Mouse (Mus musculus): ENCODE results near the gene Irgq.
"Not testable (repeated sequence)": the region's sequence is repeated elsewhere in the genome, so short reads cannot be mapped to it uniquely, and the experiment has no call there.

Irgq gene

DNA sequence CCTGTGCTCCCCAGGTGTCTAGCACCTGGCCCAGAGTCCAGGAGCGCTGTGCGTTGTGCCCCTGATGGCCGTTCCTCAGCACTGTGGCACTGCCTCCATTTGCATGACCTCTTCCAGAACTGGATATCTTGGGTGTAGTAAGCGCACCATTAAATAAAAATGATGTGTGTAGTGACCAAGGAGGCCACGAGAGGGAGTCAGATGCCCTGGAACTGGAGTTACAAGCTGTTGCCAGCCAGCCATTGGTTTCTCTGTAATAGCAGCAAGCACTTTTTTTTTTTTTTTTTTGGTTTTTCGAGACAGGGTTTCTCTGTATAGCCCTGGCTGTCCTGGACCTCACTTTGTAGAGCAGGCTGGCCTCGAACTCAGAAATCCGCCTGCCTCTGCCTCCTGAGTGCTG, 14.2 kb upstream of the Irgq start:
- in situ Hi-C loops (cut with MboI, MseI), result not testable (repeated sequence)

DNA sequence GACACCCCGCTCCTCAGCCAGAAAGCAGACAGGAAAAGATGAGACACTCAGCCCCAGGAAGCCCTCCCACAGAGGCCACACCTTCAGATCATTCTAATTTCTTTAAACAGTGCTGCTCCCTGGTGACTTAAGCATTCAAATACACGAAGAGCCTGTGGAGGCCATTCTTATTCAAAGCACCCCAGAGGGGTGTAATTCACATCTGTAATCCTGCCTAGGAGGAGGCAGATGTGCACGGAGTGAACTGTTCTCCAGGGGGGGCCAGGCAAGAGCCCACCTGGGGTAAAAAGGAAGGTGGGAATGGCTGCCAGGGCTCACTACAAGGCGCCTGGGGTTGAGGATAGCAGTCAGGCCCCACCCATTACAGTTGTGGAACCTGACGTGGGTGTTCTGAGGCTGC, 13.4 kb upstream of the Irgq start:
- in situ Hi-C loops (cut with MboI, MseI), result no loop called here

DNA sequence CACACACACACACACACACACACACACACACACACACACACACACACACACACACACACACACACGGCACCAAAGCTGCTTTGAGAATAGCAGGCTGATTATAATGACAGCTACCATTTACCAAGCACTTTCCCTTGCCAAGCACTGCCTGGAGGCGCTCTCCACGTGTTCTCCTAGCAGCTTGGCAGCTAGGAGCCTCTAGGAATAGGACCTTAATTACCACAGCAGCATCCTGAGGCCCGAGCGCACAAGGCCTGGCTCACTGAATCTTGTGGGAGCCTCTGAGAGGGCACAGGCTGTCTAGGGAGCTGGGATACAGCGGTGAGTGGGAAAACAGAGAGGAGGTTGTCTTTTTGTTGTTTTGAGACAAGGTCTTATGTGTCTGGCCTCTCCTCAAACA, 12.8 kb upstream of the Irgq start:
- in situ Hi-C loops (cut with MboI, MseI), result no loop called here

DNA sequence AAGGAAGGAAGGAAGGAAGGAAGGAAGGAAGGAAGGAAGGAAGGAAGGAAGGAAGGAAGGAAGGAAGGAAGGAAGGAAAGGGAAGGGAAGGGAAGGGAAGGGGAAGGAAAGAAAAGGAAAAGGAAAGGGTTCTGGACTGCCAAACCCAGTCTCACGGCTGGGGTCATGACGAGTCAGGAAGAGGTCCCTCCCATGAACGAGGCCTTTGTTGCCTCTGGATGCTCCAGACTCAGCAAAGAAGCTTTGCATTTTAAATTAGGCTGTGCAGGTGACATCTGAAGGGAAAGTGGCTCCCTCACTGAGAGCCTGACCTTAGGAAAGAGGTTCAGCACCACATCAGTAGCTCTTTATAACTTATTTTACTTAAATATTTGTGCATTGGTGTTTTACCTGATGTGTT, 11.4 kb upstream of the Irgq start:
- in situ Hi-C loops (cut with MboI, MseI), result no loop called here

DNA sequence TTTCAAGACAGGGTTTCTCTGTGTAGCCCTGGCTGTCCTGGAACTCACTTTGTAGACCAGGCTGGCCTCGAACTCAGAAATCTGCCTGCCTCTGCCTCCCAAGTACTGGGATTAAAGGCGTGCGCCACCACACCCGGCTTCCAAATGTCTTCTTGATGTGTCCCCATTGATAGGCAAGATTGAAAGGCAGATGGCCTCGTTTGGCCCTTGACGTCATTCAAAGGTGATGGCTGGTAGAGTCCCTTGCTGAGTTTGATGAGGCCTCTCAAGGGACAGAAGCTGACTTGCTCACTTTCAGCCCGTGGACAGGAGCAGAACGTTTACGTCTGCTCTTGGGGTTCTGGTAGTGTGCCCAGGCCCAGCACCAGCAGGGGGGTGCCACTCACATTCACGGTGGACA, 10.4 kb upstream of the Irgq start:
- in situ Hi-C loops (cut with MboI, MseI), result not testable (repeated sequence)

DNA sequence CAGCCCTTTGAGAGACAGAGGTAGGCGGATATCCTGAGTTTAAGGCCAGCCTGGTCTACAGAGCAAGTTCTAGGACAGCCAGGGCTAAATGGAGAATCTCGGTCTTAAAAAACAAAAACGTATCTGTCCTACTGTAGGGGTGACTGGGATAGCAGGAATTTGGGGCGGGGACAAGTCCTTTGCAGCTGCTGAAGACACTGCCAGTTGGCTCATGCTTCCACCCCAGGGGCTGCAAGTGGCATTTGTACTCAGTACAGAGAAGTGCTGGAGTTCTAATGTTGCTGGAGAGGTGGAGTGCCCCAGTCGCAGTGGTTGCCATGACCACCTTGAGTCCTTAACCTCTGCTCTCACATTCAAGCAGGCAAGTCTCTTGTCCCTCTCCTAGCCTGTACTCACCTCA, 7.7 kb upstream of the Irgq start:
- in situ Hi-C loops (cut with MboI, MseI), result no loop called here

DNA sequence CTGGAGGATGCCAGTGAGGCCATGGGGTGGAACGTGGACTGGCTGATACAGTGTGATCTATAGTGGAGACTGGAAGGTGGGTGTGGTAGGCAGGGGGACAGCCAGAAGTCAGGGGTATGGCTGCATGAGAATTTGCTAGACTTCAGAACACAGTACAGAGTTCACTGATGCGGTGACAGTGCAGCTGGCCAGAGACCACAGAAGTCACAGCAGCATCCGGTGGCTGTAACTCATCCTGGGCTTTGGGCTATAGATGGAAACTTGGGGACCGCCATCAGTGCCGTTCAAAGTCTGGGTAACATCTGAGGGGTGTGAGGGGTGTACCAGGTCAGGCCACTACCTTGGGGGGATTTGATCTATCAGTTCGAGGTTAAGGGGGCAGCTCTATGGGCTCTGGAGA, 6.8 kb upstream of the Irgq start:
- in situ Hi-C loops (cut with MboI, MseI), result no loop called here

DNA sequence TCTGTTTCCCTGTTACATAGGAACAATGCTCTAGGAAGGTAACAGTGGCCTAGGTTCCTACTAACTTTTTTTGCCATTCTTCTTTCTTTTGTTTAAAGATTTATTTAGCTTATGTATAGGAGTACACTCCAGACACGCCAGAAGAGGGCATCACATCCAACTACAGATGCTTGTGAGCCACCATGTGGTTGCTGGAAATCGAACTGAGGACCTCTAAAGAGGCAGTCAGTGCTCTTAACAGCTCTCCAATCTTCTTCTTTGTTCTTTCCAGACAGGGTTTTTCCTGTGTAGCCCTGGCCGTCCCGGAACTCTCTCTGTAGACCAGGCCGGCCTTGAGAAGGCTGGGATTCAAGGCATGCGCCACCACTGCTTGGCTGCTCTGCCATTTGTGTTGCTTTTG, 5.5 kb upstream of the Irgq start:
- in situ Hi-C loops (cut with MboI, MseI), result no loop called here

DNA sequence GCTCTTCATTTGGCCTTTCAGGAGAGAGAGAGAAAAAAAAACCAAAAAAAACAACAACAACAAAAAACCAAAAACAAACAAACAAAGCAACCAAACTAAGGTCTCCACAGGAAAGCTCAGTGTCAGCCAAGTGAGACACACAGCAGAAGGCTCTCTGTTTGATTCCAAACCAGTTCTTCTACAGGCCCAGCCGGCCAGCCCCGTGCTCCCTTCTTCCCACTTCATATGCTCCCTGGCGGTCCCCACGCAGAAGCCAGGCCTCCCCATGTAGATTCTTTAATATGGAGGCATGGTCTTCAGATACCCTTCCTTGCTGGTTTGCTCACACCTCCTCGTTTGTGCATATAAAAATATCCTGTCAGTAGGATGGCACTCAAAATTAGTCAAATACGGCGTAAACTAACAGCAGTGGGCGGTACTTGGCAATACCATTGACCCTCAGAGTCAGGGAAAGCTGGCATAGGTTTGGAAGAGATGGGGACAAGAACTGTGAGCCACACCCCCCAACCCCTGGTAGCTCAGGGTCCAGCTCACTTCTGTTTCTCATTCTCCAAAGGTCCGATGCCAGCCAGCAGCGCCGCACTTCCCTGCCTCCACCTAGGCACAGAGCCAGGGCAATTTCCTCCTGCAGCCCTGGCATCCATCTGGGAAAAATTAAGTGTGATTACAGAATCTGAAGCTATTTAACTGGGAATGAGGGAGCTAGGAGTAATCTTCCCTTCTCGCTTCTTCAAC, 4.6 kb upstream of the Irgq start:
- in situ Hi-C loops (cut with MboI, MseI), result no loop called here

DNA sequence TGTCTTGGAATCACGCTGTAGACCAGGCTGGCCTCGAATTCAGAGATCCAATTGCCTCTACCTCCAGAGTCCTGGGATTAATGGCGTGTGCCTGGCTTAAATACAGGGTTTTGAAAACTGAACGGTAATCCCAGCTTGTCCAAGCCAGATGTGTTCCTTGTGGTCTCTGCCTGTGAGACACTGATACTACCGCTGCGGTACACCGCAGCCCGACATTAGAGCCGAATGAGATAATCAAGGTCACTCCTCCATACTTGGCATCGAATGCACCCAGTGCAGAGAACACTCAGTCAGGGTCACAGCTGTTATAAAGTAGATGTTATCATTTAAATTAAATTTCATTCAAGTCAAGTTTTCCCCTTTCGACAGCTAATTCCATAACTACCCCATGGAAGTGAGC, 1.6 kb upstream of the Irgq start:
- in situ Hi-C loops (cut with MboI, MseI), result no loop called here

DNA sequence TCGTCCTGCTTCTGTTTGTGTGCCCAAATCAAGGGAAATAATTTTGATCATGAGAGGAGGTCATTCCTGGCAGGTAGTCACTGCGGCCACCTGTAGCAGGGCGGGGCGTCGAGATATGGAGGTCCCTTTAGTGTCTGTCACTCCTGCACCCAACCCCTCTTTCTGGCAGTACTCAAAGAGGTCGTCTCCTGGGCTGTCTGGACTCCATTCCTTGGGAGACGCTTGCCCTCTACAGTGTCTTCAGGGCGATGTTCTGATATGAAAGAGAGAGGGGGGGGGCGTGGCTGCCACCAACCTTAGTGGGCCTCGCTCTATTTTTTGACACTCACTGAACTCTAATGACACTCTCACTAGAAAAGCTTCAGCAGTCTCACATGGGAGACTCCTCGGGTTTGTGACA, 909 bp upstream of the Irgq start:
- in situ Hi-C loops (cut with MboI, MseI), result no loop called here

DNA sequence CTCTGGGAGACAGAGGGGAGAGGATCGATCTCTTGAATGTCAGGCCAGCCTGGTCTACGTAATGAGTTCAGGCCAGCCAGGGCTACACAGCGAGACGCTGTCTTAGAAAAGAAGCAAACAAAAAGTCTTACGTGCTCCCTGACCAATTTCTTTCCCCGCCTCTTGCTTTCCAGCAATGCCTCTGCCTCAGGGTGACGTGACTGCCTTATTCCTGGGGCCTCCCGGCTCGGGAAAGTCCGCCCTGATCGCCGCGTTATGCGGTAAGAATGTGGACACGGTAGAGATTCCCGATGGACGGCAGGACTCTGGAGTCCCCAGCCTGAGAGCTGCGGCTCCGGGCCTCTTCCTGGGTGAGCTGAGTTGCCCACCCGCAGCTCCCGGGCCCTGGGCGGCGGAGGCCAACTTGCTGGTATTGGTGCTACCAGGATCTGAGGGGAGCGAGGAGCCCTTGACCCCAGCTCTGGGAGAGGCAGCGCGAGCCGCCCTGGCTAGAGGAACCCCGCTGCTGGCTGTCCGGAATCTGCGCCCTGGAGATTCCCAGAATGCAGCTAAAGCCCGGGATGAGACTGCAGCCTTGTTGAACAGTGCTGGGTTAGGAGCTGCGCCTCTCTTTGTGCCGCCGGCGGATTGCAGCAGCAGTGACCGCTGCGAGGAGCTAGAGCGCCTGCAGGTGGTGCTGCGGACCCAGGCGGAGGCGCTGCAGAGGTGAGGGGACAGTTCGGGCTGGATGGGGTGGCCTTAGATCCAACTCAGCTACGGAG, 902 bp downstream of the Irgq start:
- in situ Hi-C loops (cut with MboI, MseI), result loop anchor here (5.0 kb wide), 1 partner anchor 81 kb away; the partner anchor contains the start of gene Phldb3

DNA sequence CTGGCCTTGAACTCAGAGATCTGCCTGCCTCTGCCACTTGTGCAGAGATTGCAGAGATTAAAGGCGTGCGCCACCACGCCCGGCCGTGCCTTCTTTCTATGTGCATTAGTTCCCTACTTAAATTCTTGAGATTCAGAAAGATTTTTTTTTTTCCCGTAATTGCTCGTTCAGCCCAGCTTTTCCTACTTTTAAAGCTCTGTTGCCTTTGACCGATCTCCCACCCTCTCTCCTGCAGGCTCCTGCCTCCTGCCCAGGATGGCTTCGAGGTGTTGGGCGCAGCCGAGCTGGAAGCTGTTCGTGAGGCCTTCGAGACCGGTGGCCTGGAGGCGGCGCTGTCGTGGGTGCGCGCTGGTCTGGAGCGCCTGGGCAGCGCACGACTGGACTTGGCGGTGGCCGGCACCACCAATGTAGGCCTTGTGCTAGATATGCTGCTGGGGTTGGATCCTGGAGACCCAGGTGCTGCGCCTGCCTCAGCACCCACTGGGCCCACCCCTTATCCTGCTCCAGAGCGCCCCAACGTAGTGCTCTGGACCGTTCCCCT, 2.6 kb downstream of the Irgq start:
- in situ Hi-C loops (cut with MboI, MseI), result loop anchor here (5.0 kb wide), 1 partner anchor 79 kb away; the partner anchor contains the start of gene Phldb3

DNA sequence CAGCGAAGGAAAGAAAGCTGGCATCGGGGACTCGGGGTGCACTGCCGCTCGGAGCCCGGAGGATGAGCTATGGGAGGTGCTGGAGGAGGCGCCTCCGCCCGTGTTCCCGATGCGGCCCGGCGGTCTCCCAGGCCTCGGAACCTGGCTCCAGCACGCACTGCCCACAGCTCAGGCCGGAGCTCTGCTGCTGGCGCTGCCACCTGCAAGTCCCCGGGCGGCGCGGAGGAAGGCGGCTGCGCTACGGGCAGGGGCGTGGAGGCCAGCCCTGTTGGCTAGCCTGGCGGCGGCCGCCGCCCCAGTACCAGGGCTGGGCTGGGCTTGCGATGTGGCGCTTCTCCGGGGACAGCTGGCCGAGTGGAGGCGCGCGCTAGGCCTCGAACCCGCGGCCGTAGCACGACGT, 3.3 kb downstream of the Irgq start:
- in situ Hi-C loops (cut with MboI, MseI), result loop anchor here (5.0 kb wide), 1 partner anchor 78 kb away; the partner anchor contains the start of gene Phldb3

DNA sequence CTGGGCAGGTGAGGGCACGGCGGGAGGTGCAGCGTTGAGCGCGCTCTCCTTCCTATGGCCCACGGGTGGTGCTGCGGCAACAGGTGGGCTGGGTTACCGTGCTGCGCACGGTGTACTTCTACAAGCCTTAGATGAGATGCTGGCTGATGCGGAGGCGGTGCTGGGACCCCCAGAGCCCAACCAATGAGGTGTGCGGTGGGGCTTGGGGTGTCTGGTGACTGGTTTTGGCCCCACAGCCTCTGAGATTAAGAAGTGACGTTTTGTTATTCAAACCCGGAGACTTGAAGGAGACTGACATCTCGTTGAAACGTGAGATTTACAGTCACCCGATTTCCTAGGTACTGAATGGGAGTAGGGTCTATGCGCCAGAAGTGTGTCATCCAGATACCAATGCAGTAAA, 3.8 kb downstream of the Irgq start:
- in situ Hi-C loops (cut with MboI, MseI), result loop anchor here (5.0 kb wide), 1 partner anchor 78 kb away; the partner anchor contains the start of gene Phldb3

DNA sequence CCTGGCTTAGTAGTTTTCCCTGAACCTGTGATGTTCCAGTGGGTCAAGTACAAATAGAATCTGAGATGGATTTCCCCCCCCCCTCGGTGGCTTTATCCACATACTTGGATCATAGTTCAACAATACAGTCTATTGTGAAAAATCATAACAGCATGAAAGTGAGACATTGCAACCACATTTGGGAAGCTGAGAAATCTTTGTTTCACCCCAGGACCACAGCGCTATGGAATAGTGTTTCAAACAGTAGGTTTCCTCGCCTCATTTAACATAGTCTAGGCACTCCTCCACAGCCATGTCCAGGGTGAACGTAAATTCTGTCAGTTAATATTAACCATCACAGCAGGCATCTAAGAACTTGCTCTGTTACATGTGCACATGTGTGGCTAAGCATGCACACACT, 6.6 kb downstream of the Irgq start:
- in situ Hi-C loops (cut with MboI, MseI), result loop anchor here (5.0 kb wide), 1 partner anchor 35 kb away; no protein-coding TSS in a partner anchor

DNA sequence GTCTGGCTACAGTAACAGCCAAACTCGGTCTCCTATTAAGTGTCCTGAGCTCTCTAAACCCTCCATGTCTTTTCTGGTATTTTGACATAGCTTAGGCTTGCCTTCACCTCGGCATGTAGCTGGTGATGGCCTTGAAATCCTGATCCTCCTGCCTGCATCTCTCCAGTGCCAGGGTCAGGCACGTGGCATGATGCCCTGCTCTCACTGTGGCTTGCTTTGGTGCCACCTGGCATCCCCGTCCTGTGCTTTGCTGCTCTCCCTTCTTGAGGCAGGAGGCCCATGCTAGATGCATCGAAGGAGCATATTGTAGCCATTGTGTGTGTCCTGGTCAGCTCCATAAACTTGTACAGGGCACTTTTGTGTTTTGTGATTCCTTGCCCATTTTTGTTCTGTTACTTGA, 7.1 kb downstream of the Irgq start:
- in situ Hi-C loops (cut with MboI, MseI), result loop anchor here (5.0 kb wide), 1 partner anchor 35 kb away; no protein-coding TSS in a partner anchor

DNA sequence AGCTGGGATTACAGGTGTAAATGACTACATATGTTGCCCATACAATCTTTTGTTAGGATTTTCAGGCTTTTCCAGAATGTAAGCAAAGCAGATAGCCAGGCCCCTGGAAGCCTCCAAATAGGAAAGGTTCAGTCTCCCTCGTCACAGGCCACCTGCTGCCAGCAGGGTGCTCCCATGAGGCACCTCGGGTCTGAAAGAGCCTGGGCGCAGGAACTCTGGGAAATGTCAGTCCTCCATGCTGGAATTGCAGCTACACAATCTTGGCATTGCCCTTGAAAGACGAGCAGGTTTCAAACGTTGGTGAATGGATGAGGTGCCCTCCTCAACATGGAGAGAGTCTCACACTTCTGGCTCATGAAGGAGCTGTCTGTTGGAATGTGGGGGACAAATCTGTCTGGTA, 7.7 kb downstream of the Irgq start:
- in situ Hi-C loops (cut with MboI, MseI), result loop anchor here (5.0 kb wide), 1 partner anchor 34 kb away; no protein-coding TSS in a partner anchor

DNA sequence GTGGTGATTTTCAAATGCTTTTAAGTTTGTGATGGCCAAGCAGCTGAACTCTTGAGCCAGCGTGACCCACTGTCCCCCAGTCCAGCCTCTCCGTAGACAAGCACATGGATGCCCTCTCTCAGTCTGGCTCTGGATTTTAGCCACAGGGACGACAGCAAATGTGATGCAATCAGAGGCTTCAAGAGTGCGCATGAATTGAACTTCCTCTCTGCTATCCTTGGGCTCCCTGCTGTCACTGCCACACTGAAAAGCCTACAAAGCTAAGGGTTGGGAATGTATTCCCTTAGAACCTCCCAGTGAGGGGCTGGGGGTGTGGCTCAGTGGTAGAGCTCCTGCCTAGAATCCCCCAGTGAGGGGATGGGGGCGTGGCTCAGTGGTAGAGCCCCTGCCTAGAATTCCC, 8.2 kb downstream of the Irgq start:
- in situ Hi-C loops (cut with MboI, MseI), result loop anchor here (5.0 kb wide), 1 partner anchor 34 kb away; no protein-coding TSS in a partner anchor

DNA sequence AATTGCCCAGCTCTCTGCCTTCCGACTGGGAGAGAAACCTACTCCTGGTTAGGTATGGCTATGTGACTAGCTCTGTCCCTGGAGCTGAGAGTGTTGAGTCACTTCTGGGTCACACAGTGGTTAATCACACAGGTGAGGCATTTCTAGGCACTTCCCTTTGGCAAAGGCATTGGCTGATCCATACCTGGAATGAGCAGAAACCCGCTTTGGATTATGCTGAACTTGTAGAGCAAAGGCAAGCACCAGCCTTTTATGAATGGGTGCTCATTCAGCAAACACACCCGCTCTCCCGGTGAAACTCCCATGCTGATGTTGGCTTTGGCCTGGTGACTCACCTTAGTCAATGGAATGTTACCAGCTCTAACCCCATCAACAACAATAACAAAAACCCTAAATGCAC, 9.2 kb downstream of the Irgq start:
- in situ Hi-C loops (cut with MboI, MseI), result loop anchor here (5.0 kb wide), 1 partner anchor 33 kb away; no protein-coding TSS in a partner anchor

DNA sequence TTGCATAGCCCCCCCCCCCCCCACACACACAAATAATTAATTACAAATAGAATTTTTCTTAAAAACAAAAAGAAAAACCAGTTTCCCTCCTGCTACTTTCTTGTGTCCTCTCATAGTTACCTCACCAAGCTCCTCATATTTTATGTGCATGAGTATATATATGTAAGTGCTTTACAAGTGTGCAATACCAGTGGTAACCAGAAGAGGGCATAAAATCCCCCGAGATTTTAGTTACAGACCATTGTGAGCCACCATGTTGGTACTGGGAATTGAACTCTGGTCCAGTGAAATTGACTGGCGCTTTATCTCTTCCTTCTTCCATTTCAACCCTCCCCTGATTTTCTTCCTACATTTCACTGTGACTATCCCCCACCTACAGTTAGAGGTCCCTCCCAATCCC, 14.0 kb downstream of the Irgq start:
- in situ Hi-C loops (cut with MboI, MseI), result no loop called here

DNA sequence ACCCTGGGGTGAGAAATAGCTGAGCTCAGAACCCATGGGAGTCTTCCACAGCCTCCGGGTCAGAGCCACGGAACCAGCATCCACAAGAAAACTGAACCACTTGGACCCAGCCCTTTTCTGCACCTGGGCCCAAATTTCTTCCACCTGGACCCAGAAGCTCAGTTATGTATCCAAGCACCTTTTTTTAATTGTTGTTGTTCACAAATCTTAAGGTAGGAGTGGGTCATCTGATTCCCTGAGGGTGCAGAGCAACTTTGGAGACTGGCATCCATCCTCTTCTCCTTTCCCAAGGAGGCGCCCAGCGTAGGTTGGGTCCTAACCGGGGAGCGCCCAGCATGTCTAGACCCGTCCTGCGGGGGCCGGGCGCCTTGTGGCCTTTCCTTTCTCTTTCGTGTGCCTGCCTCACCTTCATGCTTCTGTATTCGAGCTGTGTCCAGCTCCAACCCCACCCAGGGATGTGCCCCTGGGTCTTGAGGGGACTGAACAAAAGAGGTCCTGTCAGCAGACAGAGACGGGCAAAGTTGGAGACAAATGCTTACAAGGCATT, 15.7 kb downstream of the Irgq start, which contains the start of the genes Pinlyp and Xrcc1:
Pinlyp (minus strand) TSS at position 51 of the 547 bp plus-strand sequence.
Xrcc1 (plus strand) TSS at position 222 of the 547 bp plus-strand sequence.
- in situ Hi-C loops (cut with MboI, MseI), result no loop called here

All from T-helper 2 cell (primary cell).